Mouse (Mus musculus): ENCODE data around the gene Plekhh1.

Gene Plekhh1

DNA sequence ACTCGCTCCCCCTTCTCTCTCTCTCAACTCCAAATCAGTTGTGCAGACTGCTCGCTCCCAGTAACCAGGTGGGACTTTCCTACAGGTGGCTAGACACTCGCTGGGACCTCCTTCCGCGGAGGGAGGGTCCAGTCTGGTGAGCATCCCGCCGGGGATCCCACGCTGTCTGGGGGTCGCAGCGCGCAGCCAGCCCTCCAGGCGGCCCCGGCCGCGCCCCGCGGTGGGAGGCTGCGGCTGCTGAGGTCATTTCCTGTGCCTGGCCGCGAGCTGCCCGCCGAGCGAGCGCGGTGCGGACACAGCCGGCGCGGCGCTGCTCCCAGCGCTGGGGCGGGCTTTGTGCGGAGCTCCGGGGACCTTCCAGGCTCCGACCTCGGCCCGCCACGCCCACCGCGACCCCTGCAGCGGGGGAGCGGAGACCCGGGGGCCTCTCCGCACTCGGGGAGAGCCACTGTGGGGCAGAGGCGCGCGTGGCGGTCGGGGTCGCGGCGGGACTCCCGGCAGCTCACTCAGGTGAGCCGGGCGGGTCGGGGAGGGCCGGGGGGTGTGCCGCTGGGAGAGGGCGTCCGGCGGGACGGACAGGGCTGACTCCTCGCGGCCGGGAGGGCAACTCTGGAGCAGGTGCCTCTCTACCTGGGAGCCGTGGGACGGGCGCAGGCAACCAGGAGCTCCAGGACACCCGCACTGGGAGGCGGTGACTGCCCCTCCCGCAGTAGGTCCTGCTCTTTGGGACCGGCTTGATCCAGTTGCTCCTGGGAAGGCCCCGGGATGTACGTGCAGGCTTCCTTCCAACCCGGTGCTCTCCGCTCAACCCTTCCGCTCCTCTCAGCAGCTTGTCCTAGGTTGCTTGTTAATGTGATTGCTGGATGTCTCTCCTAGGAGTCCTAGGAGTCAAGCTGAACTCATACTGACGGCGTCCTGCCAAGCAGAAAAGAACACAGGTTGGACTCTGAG is at the start of gene Plekhh1:
Plekhh1 (plus strand) TSS at position 253 of the 951 bp plus-strand sequence.
- CTCF ChIA-PET: interaction anchor here (0.6 to 1.1 kb wide), 2 partner anchors 50 to 1730 kb away, joined by 3 to 4 read pairs; no protein-coding TSS in a partner anchor

DNA sequence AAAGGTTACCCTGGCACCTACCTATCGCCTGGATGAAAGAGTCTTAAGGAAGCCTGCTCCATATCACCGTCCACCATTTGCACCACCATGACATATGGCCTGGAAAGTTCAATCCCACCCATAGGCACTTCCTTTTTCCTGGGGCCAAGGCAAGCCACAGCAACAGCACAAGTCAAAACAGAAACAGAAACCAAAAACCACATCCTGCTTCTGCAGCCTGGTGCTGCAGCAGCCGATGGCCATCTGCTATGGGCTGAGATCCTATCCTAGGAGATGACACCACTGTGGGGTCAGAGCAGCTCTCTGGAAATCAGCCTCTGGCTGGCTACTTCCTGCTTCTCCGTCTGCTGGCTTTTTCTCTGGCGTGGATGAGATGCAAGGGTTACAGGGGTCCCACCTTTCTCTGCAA is 48.3 kb upstream of the Plekhh1 start:
- CTCF ChIA-PET: interaction anchor here (0.7 kb wide), 1 partner anchor 38 kb away, joined by 3 read pairs; no protein-coding TSS in a partner anchor

DNA sequence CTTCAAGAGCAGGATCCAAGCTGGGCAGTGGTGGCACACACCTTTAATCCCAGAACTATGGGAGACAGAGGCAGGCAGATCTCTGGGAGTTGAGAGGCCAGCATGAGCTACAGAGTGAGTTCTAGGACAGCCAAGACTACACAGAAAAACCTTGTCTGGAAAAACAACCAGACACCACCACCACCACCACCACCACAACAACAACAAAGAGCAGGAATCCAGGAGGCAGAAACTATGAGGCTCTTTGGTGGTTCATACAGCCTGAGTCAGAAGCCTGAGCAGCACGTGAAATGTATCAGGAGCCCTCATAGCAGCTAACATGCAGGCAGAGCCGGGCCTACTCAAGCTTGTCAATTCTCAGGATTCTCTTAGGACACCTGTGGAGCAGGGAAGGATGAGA is 47.8 kb upstream of the Plekhh1 start:
- CTCF ChIA-PET: interaction anchor here (0.7 kb wide), 1 partner anchor 37 kb away, joined by 3 read pairs; no protein-coding TSS in a partner anchor

GRCm38 (mm10) chr12:78981938-78982825 is 46.8 kb upstream of the Plekhh1 start:
- CTCF ChIA-PET: no interaction called here

DNA sequence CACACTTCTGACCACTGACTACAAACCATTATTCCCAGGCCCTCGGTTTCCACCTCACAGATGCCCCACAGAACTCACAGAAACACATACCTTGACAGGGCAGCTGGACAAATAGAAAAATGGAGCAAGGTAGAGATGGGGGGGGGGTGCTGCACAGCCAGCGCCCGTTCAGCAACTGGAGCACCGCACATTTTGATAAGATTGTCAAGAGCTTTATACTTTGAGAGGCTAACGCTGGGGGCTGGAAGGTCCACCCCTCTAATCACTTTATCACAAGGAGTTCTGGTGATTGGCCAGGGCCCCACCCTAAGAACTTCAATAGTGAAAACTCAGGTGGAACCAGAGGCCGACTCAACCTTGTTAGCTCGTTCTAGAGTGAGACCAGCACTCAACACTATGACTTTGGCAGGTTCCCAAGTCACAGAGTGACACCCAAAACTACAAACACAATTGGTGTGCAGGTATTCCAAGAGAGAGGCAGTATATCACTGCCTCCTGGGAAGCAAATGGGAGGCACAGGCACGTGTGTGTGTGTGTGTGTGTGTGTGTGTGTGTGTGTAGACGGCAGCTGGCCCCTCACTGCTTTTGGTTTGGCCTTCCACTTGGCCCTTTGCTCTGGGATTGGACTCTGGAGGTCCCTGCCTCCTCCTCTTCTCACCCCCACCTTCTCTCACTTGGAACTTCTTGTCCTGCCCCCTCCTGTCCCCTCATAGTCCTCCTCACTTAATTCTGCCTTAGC is 45.5 kb upstream of the Plekhh1 start:
- CTCF ChIA-PET: interaction anchor here (0.7 kb wide), 2 partner anchors 44 to 343 kb away, joined by 4 to 7 read pairs; no protein-coding TSS in a partner anchor

- CTCF ChIA-PET: interaction anchor here (0.7 kb wide), 1 partner anchor 43 kb away, joined by 7 read pairs; no protein-coding TSS in a partner anchor
Observed at GRCm38 (mm10) chr12:78984035-78984432, 44.9 kb upstream of the Plekhh1 start.

DNA sequence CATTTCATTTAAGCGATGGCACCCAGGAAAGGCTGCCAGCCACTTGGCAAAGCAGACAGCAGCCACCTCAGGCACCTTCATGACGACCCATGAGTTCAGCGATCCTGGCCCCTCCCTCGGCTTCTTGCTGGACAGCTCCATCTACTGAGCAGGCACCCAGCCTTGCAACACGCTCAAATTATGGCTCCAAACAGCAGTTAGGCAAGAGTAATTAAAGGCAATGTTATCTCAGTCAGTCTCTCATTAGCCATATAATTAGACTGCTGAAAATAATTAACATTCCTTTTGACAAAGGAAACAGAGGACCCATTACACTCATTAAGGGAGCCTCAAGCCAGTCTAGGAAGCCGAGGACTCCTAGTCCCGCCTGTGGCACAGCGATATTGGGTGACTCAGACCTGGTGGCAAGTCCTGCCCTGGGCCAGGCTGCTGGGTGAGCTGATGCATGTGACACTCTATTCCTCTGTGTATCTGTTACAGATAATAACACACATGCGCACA is 41.3 kb upstream of the Plekhh1 start:
- CTCF ChIA-PET: interaction anchor here (0.5 kb wide), 1 partner anchor 1773 kb away, joined by 6 read pairs; no protein-coding TSS in a partner anchor

DNA sequence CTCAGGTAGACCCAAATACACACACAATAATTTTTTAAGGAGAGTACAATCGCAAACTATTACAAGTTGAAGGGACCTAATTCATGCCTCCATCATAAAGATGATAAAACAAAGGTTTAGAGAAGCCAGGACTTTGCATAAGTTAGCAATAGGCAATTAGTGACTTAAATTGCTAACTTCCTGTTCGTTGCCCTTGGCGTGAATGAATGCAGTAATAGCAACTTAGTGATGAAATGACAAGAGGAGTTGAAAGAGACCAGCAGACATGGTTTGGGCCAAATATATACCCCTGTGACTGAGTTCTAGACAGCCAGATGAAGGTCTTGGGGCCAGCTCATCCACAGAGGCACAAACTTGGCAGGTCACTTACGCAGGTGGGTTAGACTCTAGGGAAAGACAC is 32.7 kb upstream of the Plekhh1 start:
- CTCF ChIA-PET: no interaction called here

GRCm38 (mm10) chr12:78996711-78997110 is 32.3 kb upstream of the Plekhh1 start:
- CTCF ChIA-PET: no interaction called here

DNA sequence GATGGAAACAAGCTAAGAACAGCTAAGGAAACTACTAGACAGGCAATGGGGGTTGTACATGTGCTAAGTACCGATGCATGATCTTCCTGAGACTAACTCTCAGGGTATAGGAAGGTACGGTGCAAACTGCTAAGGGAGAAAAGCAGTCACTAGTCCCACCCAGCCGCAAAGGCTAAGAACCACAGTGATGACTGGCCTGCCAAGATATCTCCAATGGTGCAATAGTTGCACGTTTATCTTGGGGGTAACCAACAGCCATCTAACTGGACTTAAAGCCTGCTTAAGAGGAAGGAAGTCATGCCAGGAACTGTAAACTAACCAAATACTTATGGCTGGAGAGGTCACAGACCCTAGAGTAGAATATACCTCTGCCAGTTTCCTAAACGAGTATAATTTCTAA is 26.6 kb upstream of the Plekhh1 start:
- CTCF ChIA-PET: no interaction called here

GRCm38 (mm10) chr12:79002978-79003377 is 26.0 kb upstream of the Plekhh1 start:
- CTCF ChIA-PET: no interaction called here

- CTCF ChIA-PET: no interaction called here
Observed at GRCm38 (mm10) chr12:79005456-79005855, 23.5 kb upstream of the Plekhh1 start.

GRCm38 (mm10) chr12:79006076-79006475 is 22.9 kb upstream of the Plekhh1 start:
- CTCF ChIA-PET: no interaction called here

DNA sequence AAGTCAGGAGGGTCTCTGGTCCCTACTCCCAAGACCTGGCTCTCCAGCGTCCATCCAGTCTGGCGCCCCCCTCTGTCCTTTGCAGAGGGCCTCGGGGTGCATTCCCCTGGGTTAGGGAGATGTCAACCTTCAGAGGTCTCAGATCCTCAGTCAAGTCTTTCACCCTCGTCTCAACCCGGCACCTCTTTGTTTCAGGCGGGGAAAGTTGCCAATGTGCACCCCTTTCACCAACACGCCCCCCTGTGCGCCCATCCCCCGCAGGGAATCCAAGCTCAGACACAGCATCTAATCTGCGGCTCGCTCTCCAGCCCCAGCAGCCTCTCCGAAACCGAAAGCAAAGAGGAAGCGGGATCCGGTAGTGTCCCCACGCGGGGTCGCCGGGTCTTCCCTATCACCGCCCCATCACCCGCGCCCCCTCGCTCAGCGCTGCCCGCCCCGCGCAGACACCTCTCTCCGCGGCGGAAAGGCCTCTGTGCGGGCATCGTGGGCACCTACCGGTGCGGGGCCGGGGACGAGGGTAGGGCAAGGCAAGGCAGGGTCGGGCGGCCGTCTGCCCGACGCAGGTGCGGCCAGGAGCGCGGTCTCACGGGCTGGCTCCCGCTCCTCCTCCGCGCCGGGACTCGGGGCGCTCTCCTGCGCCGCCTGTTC is 22.4 kb upstream of the Plekhh1 start:
- CTCF ChIA-PET: no interaction called here

- CTCF ChIA-PET: no interaction called here
Observed at GRCm38 (mm10) chr12:79007126-79007753, 21.7 kb upstream of the Plekhh1 start, which contains the start of gene Tmem229b. TSS of gene Tmem229b (minus strand) at chr12:79007627.

- CTCF ChIA-PET: no interaction called here
Observed at GRCm38 (mm10) chr12:79010569-79010968, 18.4 kb upstream of the Plekhh1 start.

DNA sequence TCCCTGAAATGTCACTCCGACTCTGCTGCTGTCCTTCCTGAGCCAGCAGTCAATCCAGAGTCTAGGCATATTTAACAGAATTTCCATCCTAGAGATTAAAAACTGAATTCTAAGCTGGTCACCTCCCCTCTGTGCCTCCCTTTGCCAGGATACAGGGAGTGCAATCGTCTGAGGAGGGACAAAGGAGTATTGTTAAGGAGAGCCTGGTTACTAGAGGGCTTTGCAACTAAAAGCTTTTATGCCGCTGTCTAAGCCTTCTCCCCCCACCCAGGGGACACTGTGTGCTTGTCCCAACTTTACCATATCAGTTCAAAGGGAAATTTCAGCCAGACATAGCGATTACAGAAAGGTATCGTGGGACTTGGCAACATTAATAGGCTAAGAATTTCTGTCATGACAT is 12.9 kb upstream of the Plekhh1 start:
- CTCF ChIA-PET: interaction anchor here (0.5 kb wide), 1 partner anchor 153 kb away, joined by 5 read pairs; no protein-coding TSS in a partner anchor

DNA sequence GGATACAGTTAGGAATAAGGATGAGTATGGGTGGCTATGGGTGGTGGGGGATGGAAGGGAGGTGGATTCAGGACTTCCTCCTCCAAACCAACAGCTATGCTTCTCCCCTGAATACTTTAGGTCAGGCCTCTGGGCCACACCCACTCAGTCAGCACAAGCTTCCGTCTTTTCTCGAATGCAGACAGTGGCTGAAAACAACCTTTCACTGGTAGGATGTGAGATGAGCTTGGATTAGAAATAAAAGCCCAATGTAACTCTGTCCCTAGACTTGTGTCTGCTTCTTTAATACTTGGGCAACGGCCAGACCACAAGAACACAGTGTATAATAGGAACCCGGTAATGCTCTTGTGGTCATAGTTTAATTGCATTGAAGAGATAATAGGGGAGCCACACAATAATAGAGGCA is 11.0 kb upstream of the Plekhh1 start:
- CTCF ChIA-PET: interaction anchor here (0.7 kb wide), 2 partner anchors 73 to 165 kb away, joined by 4 read pairs; no protein-coding TSS in a partner anchor

GRCm38 (mm10) chr12:79021902-79022301 is 7.1 kb upstream of the Plekhh1 start:
- CTCF ChIA-PET: interaction anchor here (0.6 to 1.4 kb wide), 3 partner anchors 67 to 747 kb away, joined by 3 to 4 read pairs (median 4); partner anchors contain the start of gene Pigh

- CTCF ChIA-PET: interaction anchor here (0.6 to 1.4 kb wide), 3 partner anchors 104 to 1478 kb away, joined by 3 to 4 read pairs (median 3); no protein-coding TSS in a partner anchor
Observed at GRCm38 (mm10) chr12:79022882-79023281, 6.1 kb upstream of the Plekhh1 start.

All from spleen, embryonic (tissue).